ENCODE assay signal across 8 mouse cellular contexts in genomic region chr10:93160807-93161510, GRCm38 (mm10). TPM values are rescaled to one million over a fixed set of nuclear protein-coding genes. Genes with fewer than 3 reads are reported as not detected.
DNase-seq lines count a peak whose midpoint lies in the region; ATAC-seq and TF ChIP-seq lines count a peak whose summit lies in the region.

TSS of gene Cdk17 (plus strand) at chr10:93160875.

- no peak for TF ChIP-seq CTCF in lung, adult 2 months (IDR thresholded peaks at IDR 0.05; ENCODE audit: insufficient read depth, low read length)
- TF ChIP-seq CTCF in thymus, adult 2 months (IDR thresholded peaks at IDR 0.05; ENCODE audit: borderline replicate concordance, control insufficient read depth, extremely low read depth, insufficient read depth, low read length, poor library complexity), result no peak

- no peaks in the 10 kb centered on the region for H3K9me3 ChIP-seq in forebrain, embryonic 15.5 days
- H3K9me3 ChIP-seq in neural tube, embryonic 15.5 days (replicated peaks), result no peaks in the 10 kb centered on the region

- peak; percentile 84 for DNase-seq in CD4-positive, CD25-positive, alpha-beta regulatory T cell, adult 2 months (ENCODE audit: low read depth, low spot score)
- peak; percentile 73 to 79 for DNase-seq in heart, postnatal 14 days
- peak; percentile 33 to 64 for DNase-seq in layer of hippocampus, adult 18-20 months (ENCODE audit: low spot score in 2 of 2)
- DNase-seq in lung, adult 2 months, result peak; percentile 75
- peak; percentile 78 for DNase-seq in thymus, adult 2 months

- peak within 1 kb of the TSS; percentile 89 for H3K4me3 ChIP-seq in forebrain, embryonic 15.5 days
- peak within 1 kb of the TSS; percentile 93 for H3K4me3 ChIP-seq in lung, adult 2 months (replicated peaks; ENCODE audit: extremely low read depth, low read depth, low read length)
- peak within 1 kb of the TSS; percentile 97 for H3K4me3 ChIP-seq in neural tube, embryonic 15.5 days (replicated peaks)
- peak within 1 kb of the TSS; percentile 97 for H3K4me3 ChIP-seq in thymus, adult 2 months (ENCODE audit: control insufficient read depth, insufficient read depth, low read length)

- under 1% methylated on average over 93 of the region's 97 CpGs for WGBS in forebrain, embryonic 15.5 days
- WGBS in lung, adult 2 months, result under 1% methylated on average over 96 of the region's 97 CpGs
- under 1% methylated on average over 86 of the region's 97 CpGs for WGBS in neural tube, embryonic 15.5 days
- under 1% methylated on average over 97 of the region's 97 CpGs for WGBS in thymus, adult 2 months

- H3K27ac ChIP-seq in forebrain, embryonic 15.5 days (replicated peaks), result peak within 1 kb of the TSS; percentile 99
- peak within 1 kb of the TSS; percentile 99 for H3K27ac ChIP-seq in neural tube, embryonic 15.5 days (replicated peaks)
- peak within 1 kb of the TSS; percentile 93 for H3K27ac ChIP-seq in thymus, adult 2 months (ENCODE audit: control insufficient read depth, insufficient read depth, low read length)

- no peaks in the 10 kb centered on the region for H3K36me3 ChIP-seq in forebrain, embryonic 15.5 days
- H3K36me3 ChIP-seq in neural tube, embryonic 15.5 days, result no peaks in the 10 kb centered on the region
- H3K36me3 ChIP-seq in thymus, adult 2 months (ENCODE audit: control insufficient read depth, insufficient read depth, low read length), result no peaks in the 10 kb centered on the region

- H3K9ac ChIP-seq in forebrain, embryonic 15.5 days (replicated peaks), result peak within 1 kb of the TSS; percentile 92
- H3K9ac ChIP-seq in neural tube, embryonic 15.5 days (replicated peaks), result peak within 1 kb of the TSS; percentile 100

- peak; percentile 74 for ATAC-seq in cerebellum, adult (ENCODE audit: insufficient number of reproducible peaks, low FRiP score, low TSS enrichment)
- peak; percentile 83 for ATAC-seq in forebrain, embryonic 15.5 days (replicated peaks)
- peak; percentile 70 for ATAC-seq in neural tube, embryonic 15.5 days (ENCODE audit: low FRiP score)

- peak; percentile 6; the same call in 1 of the 2 replicates for TF ChIP-seq POLR2A in lung, adult 2 months (IDR thresholded peaks at IDR 0.05; ENCODE audit: borderline replicate concordance, extremely low read depth, low read depth, low read length)
- peak; percentile 59 for TF ChIP-seq POLR2A in thymus, adult 2 months (IDR thresholded peaks at IDR 0.05; ENCODE audit: control insufficient read depth, extremely low read depth, insufficient read depth, low read length, poor library complexity)

- peaks cover 32% of the 10 kb centered on the region for H3K4me1 ChIP-seq in forebrain, embryonic 15.5 days
- peaks cover 19% of the 10 kb centered on the region for H3K4me1 ChIP-seq in lung, adult 2 months (ENCODE audit: control insufficient read depth, insufficient read depth, low read length)
- H3K4me1 ChIP-seq in neural tube, embryonic 15.5 days, result peaks cover 33% of the 10 kb centered on the region
- H3K4me1 ChIP-seq in thymus, adult 2 months (replicated peaks; ENCODE audit: control insufficient read depth, insufficient read depth, low read length), result peaks cover 8% of the 10 kb centered on the region

- H3K27me3 ChIP-seq in forebrain, embryonic 15.5 days, result no peaks in the 10 kb centered on the region
- H3K27me3 ChIP-seq in neural tube, embryonic 15.5 days (replicated peaks), result no peaks in the 10 kb centered on the region
- H3K27me3 ChIP-seq in thymus, adult 2 months (ENCODE audit: control insufficient read depth, insufficient read depth, low read length), result no peaks in the 10 kb centered on the region

- peak within 1 kb of the TSS; percentile 73 for H3K4me2 ChIP-seq in forebrain, embryonic 15.5 days (replicated peaks)
- peak within 1 kb of the TSS; percentile 67 for H3K4me2 ChIP-seq in neural tube, embryonic 15.5 days

- intact Hi-C loops in heart, postnatal 14 days (cut with DNase I), result loop anchor here (2.0 to 10.0 kb wide), 4 partner anchors 81 to 294 kb away; partner anchors contain the start of gene Lta4h

RNA-seq across cellular contexts. Expression of gene Cdk17, which starts in this region (rescaled TPM):
- polyA plus RNA-seq in forebrain, embryonic 15.5 days (2015; fragmentation: Nextera tagmentation; extraction: Ambion mirVana), result 50.2 and 57.3 TPM in 2 replicates
- 10 to 100 TPM; 28.0 to 28.3 TPM for total RNA-seq in heart, postnatal 14 days (2021)
- 100 to 1,000 TPM; 216 to 230 TPM for total RNA-seq in layer of hippocampus, adult 18-20 months (2021)
- polyA plus RNA-seq in lung, adult 2 months (2012; rRNA removed), result 18.0 and 18.2 TPM in 2 replicates
- 39.5 and 41.2 TPM in 2 replicates for polyA plus RNA-seq in neural tube, embryonic 15.5 days (2015; fragmentation: Nextera tagmentation; extraction: Ambion mirVana)
- polyA plus RNA-seq in thymus, adult 2 months (2012; rRNA removed), result 79.2 and 79.5 TPM in 2 replicates

Comparison
In these comparisons a context has a peak if more than half of its experiments do, and no peak if none do; other contexts are left out.
1. Peak in every context shown above with its lines: DNase-seq, ATAC-seq, H3K4me3 ChIP-seq and H3K27ac ChIP-seq.
2. RNA of gene Cdk17 (total RNA-seq): 216 to 230 TPM in layer of hippocampus, adult 18-20 months; 28.0 to 28.3 TPM in heart, postnatal 14 days; every median in the first group is over 4 times any median in the second.